Mouse (Mus musculus) midbrain, embryonic 16.5 days (tissue): ENCODE results near the gene Adamts9. TPM values are rescaled to one million over a fixed set of nuclear protein-coding genes. Genes with fewer than 3 reads are reported as not detected.

ENCODE experiments used
- ATAC-seq: fragments of 200-750 bp; cut with Nextera tagmentation; 2 replicates; pipeline ENCODE4 v1.8.0; 2017; ENCODE audit warnings: moderate TSS enrichment
- H3K27ac ChIP-seq: fragments of 300-500 bp; sonication (generic); 2 replicates; pipeline ENCODE4 v1.5.1; 2014; ENCODE audit warnings: mild to moderate bottlenecking, low read length, mixed read lengths
- H3K27me3 ChIP-seq: fragments of 300-500 bp; sonication (generic); 2 replicates; pipeline ENCODE4 v1.6.1; 2014; ENCODE audit warnings: low read depth, low read length, mixed read lengths; ENCODE audit not compliant: control insufficient read depth, insufficient read depth
- H3K36me3 ChIP-seq: fragments of 300-500 bp; sonication (generic); 2 replicates; pipeline ENCODE4 v1.6.1; 2014; ENCODE audit warnings: mild to moderate bottlenecking, low read length, moderate library complexity, mixed read lengths; ENCODE audit not compliant: control insufficient read depth, insufficient read depth
- H3K4me1 ChIP-seq: fragments of 300-500 bp; sonication (generic); 2 replicates; pipeline ENCODE4 v1.6.1; 2014; ENCODE audit warnings: mild to moderate bottlenecking, low read length, mixed read lengths; ENCODE audit not compliant: control insufficient read depth, insufficient read depth
- H3K4me2 ChIP-seq: fragments of 300-500 bp; sonication (generic); 2 replicates; pipeline ENCODE4 v1.6.1; 2014; ENCODE audit warnings: mild to moderate bottlenecking, low read length, mixed read lengths
- H3K4me3 ChIP-seq: fragments of 300-500 bp; sonication (generic); 2 replicates; pipeline ENCODE4 v1.5.1; 2014; ENCODE audit warnings: low read depth, mild to moderate bottlenecking, low read length, moderate library complexity, mixed read lengths
- H3K9ac ChIP-seq: fragments of 300-500 bp; sonication (generic); 2 replicates; pipeline ENCODE4 v1.6.1; 2014; ENCODE audit warnings: low read depth, low read length, mixed read lengths
- H3K9me3 ChIP-seq: fragments of 300-500 bp; sonication (generic); replicated peaks from 2 replicates; pipeline ENCODE4 v1.6.1; 2014; ENCODE audit warnings: mild to moderate bottlenecking, low read length, mixed read lengths; ENCODE audit not compliant: control insufficient read depth, poor library complexity, severe bottlenecking
- WGBS: fragments of 180-500 bp; shearing (Covaris S2); extraction: QIAGEN DNeasy Blood & Tissue Kit; methylation state at CpG from one replicate; pipeline ENCODE4 v1.1.7; 2014; 5-methylcytosine and 5-hydroxymethylcytosine counted together
- polyA plus RNA-seq: library from polyadenylated mRNA; unstranded; fragments of >200 nt; fragmentation: Nextera tagmentation; extraction: Ambion mirVana; gene quantifications from 2 replicates; pipeline ENCODE4 v1.2.1, GENCODE M21; 2015

Adamts9 gene
- polyA plus RNA-seq, 1 experiment from 2014 or later: 1.3 TPM

GRCm38 (mm10) chr6:92749420-92749819 lies 193.9 kb downstream of the Adamts9 start:
- H3K4me1 ChIP-seq: peaks cover 7% of the 10 kb centered on the region
- no peak overlapping the region for H3K4me3 ChIP-seq
- H3K4me2 ChIP-seq: no peak overlapping the region
- H3K36me3 ChIP-seq: no peaks in the 10 kb centered on the region
- no peaks in the 10 kb centered on the region for H3K27me3 ChIP-seq
- ATAC-seq: no peak
- H3K27ac ChIP-seq: no peak overlapping the region
- H3K9ac ChIP-seq: no peak overlapping the region
- 69% methylated on average over 4 of the region's 4 CpGs for WGBS
- H3K9me3 ChIP-seq: no peaks in the 10 kb centered on the region

GRCm38 (mm10) chr6:92743605-92744004 lies 199.7 kb downstream of the Adamts9 start:
- ATAC-seq: peak; percentile 89
- WGBS: 7% methylated on average over 11 of the region's 11 CpGs
- H3K27ac ChIP-seq: no peak overlapping the region
- no peaks in the 10 kb centered on the region for H3K27me3 ChIP-seq
- no peaks in the 10 kb centered on the region for H3K9me3 ChIP-seq
- peak overlapping the region; percentile 49 for H3K4me2 ChIP-seq
- peak overlapping the region; percentile 7; the same call in 1 of the 2 replicates for H3K4me3 ChIP-seq
- H3K36me3 ChIP-seq: no peaks in the 10 kb centered on the region
- H3K9ac ChIP-seq: 0 out of 2 replicates have a peak overlapping the region, but pooled peaks have one; percentile 24
- peaks cover 3% of the 10 kb centered on the region; the same call in 1 of the 2 replicates for H3K4me1 ChIP-seq

- H3K27ac ChIP-seq: no peak overlapping the region
- H3K4me2 ChIP-seq: no peak overlapping the region
- 90% methylated on average over 1 of the region's 1 CpGs for WGBS
- no peaks in the 10 kb centered on the region for H3K4me1 ChIP-seq
- ATAC-seq: no peak
- no peaks in the 10 kb centered on the region for H3K27me3 ChIP-seq
- no peak overlapping the region for H3K9ac ChIP-seq
- peaks cover 5% of the 10 kb centered on the region for H3K9me3 ChIP-seq
- H3K4me3 ChIP-seq: no peak overlapping the region
- H3K36me3 ChIP-seq: no peaks in the 10 kb centered on the region
Measured at GRCm38 (mm10) chr6:92737116-92737515, 206.2 kb downstream of the Adamts9 start.

- Histone ChIP-seq H3K4me3 (no peak overlapping the region), H3K4me2 (no peak overlapping the region), H3K27me3 (no peaks in the 10 kb centered on the region), H3K9me3 (peaks cover 5% of the 10 kb centered on the region), H3K36me3 (no peaks in the 10 kb centered on the region), H3K4me1 (peaks cover under 1% of the 10 kb centered on the region; the same call in 1 of the 2 replicates), H3K9ac (no peak overlapping the region), H3K27ac (no peak overlapping the region)
- no peak for ATAC-seq
Measured at GRCm38 (mm10) chr6:92733651-92734050, 209.6 kb downstream of the Adamts9 start.

GRCm38 (mm10) chr6:92728514-92728913 lies 214.8 kb downstream of the Adamts9 start:
- Histone ChIP-seq H3K4me2 (0 out of 2 replicates have a peak overlapping the region, but pooled peaks have one; percentile 24), H3K9ac (peak overlapping the region; percentile 27; the same call in 1 of the 2 replicates), H3K9me3 (no peaks in the 10 kb centered on the region; the same call in 1 of the 2 replicates), H3K4me3 (no peak overlapping the region), H3K36me3 (no peaks in the 10 kb centered on the region), H3K27me3 (no peaks in the 10 kb centered on the region), H3K27ac (peak overlapping the region; percentile 69), H3K4me1 (peaks cover 17% of the 10 kb centered on the region)
- no peak for ATAC-seq
- WGBS: 32% methylated on average over 7 of the region's 7 CpGs

- Histone ChIP-seq H3K9me3 (no peaks in the 10 kb centered on the region), H3K4me1 (peaks cover 17% of the 10 kb centered on the region), H3K4me3 (no peak overlapping the region), H3K9ac (peak overlapping the region; percentile 27; the same call in 1 of the 2 replicates), H3K36me3 (no peaks in the 10 kb centered on the region), H3K4me2 (0 out of 2 replicates have a peak overlapping the region, but pooled peaks have one; percentile 24), H3K27me3 (no peaks in the 10 kb centered on the region), H3K27ac (peak overlapping the region; percentile 69)
- ATAC-seq: no peak
- WGBS: 1% methylated on average over 10 of the region's 10 CpGs
Measured at GRCm38 (mm10) chr6:92728084-92728483, 215.2 kb downstream of the Adamts9 start.

- Histone ChIP-seq H3K9ac (no peak overlapping the region), H3K9me3 (no peaks in the 10 kb centered on the region), H3K36me3 (no peaks in the 10 kb centered on the region), H3K27ac (0 out of 2 replicates have a peak overlapping the region, but pooled peaks have one; percentile 12), H3K4me3 (no peak overlapping the region), H3K27me3 (no peaks in the 10 kb centered on the region), H3K4me1 (peaks cover 17% of the 10 kb centered on the region), H3K4me2 (no peak overlapping the region)
- ATAC-seq: no peak
- 10% methylated on average over 7 of the region's 7 CpGs for WGBS
Measured at GRCm38 (mm10) chr6:92727351-92727986, 215.8 kb downstream of the Adamts9 start.

- no peak for ATAC-seq
- WGBS: 81% methylated on average over 5 of the region's 5 CpGs
Measured at GRCm38 (mm10) chr6:92726121-92726520, 217.2 kb downstream of the Adamts9 start.

GRCm38 (mm10) chr6:92724394-92724793 lies 218.9 kb downstream of the Adamts9 start:
- ATAC-seq: 0 out of 2 replicates have a peak, but pooled peaks have one; percentile 68

More at GRCm38 (mm10) chr6:92726121-92726520, 217.2 kb downstream of the Adamts9 start:
- Histone ChIP-seq H3K9me3 (no peaks in the 10 kb centered on the region), H3K4me1 (peaks cover 17% of the 10 kb centered on the region), H3K36me3 (no peaks in the 10 kb centered on the region), H3K4me3 (no peak overlapping the region), H3K4me2 (no peak overlapping the region), H3K27me3 (no peaks in the 10 kb centered on the region), H3K27ac (no peak overlapping the region), H3K9ac (no peak overlapping the region)

More at GRCm38 (mm10) chr6:92724394-92724793, 218.9 kb downstream of the Adamts9 start:
- 38% methylated on average over 2 of the region's 2 CpGs for WGBS
- Histone ChIP-seq H3K9ac (no peak overlapping the region; the same call in 1 of the 2 replicates), H3K4me1 (peaks cover 17% of the 10 kb centered on the region), H3K9me3 (no peaks in the 10 kb centered on the region), H3K36me3 (no peaks in the 10 kb centered on the region), H3K4me2 (no peak overlapping the region), H3K27me3 (no peaks in the 10 kb centered on the region), H3K4me3 (no peak overlapping the region), H3K27ac (peak overlapping the region; percentile 85)
